Mouse (Mus musculus) forebrain, embryonic 16.5 days (tissue): ENCODE data around the gene Lrrc39. TPM values are rescaled to one million over a fixed set of nuclear protein-coding genes. Genes with fewer than 3 reads are reported as not detected.

Source experiments
- ATAC-seq: fragments of 200-750 bp; cut with Nextera tagmentation; 2 replicates; pipeline ENCODE4 v1.8.0; 2017; ENCODE audit warnings: mild to moderate bottlenecking, moderate library complexity
- H3K27ac ChIP-seq: fragments of 300-500 bp; sonication (generic); 2 replicates; pipeline ENCODE4 v1.5.1; 2014; ENCODE audit warnings: low read length, control low read depth
- H3K27me3 ChIP-seq: fragments of 300-500 bp; sonication (generic); replicated peaks from 2 replicates; pipeline ENCODE4 v1.6.1; 2014; ENCODE audit warnings: low read length; ENCODE audit not compliant: control insufficient read depth, insufficient read depth
- H3K36me3 ChIP-seq: fragments of 300-500 bp; sonication (generic); 2 replicates; pipeline ENCODE4 v1.6.1; 2014; ENCODE audit not compliant: control insufficient read depth, insufficient read depth
- H3K4me1 ChIP-seq: fragments of 300-500 bp; sonication (generic); replicated peaks from 2 replicates; pipeline ENCODE4 v1.6.1; 2014; ENCODE audit warnings: low read length; ENCODE audit not compliant: control insufficient read depth, insufficient read depth
- H3K4me2 ChIP-seq: fragments of 300-500 bp; sonication (generic); 2 replicates; pipeline ENCODE4 v1.6.1; 2014; ENCODE audit warnings: mild to moderate bottlenecking, low read length, control low read depth
- H3K4me3 ChIP-seq: fragments of 300-500 bp; sonication (generic); replicated peaks from 2 replicates; pipeline ENCODE4 v1.5.1; 2014; ENCODE audit warnings: mild to moderate bottlenecking, low read length, control low read depth
- H3K9ac ChIP-seq: fragments of 300-500 bp; sonication (generic); replicated peaks from 2 replicates; pipeline ENCODE4 v1.6.1; 2014; ENCODE audit warnings: low read depth, low read length, control low read depth
- H3K9me3 ChIP-seq: fragments of 300-500 bp; sonication (generic); 2 replicates; pipeline ENCODE4 v1.6.1; 2016; ENCODE audit warnings: low read length; ENCODE audit not compliant: control insufficient read depth
- WGBS: fragments of 180-500 bp; shearing (Covaris S2); extraction: QIAGEN DNeasy Blood & Tissue Kit; methylation state at CpG from one replicate; pipeline ENCODE4 v1.1.7; 2014; 5-methylcytosine and 5-hydroxymethylcytosine counted together
- polyA plus RNA-seq: library from polyadenylated mRNA; unstranded; fragments of >200 nt; fragmentation: Nextera tagmentation; extraction: Ambion mirVana; gene quantifications from 2 replicates; pipeline ENCODE4 v1.2.1, GENCODE M21; 2015

Lrrc39 gene
- polyA plus RNA-seq, 1 experiment from 2014 or later: 0.42 TPM

DNA sequence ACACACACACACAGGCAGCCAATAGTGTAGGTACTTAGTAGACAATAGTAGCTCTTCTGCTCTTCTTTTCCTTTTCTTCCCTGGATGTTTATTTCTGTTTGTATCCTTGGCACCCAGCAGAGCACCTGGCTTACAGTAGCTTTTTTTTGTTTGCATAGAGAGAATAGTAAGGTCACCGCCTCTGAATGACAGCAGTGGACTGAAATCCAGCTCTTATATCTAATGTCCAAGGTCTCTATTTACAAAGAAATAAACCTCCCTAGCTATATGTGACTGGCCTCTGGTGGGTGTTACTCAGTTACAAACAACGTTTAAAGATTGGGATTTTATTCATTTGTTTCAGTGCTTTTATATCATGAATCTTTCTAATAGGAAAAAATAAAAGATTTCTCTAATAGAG is 36.9 kb downstream of the Lrrc39 start:
- ATAC-seq: no peak
- 83% methylated on average over 2 of the region's 2 CpGs for WGBS
- H3K27ac ChIP-seq: no peak overlapping the region

DNA sequence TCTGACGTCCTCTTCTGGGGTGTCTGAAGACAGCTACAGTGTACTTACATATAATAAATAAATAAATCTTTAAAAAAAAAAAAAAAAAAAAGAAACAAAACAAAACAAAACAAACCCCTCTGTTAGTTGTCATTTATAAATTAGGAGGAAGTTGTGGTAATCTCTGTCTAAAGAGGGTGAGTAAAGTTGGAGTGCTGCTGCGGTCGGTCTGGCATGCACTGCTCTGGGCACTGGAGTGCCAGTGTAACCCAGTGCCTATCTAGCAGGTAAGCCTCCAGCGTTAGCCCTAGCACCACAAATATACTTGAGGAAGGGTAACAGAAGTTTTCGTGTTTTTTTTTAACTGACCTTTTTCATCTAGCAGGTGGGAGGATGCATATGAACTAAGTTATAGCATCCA is 38.2 kb downstream of the Lrrc39 start:
- no peaks in the 10 kb centered on the region for H3K9me3 ChIP-seq
- H3K4me1 ChIP-seq: peaks cover under 1% of the 10 kb centered on the region; the same call in 1 of the 2 replicates
- ATAC-seq: no peak
- no peaks in the 10 kb centered on the region for H3K27me3 ChIP-seq
- H3K9ac ChIP-seq: no peak overlapping the region
- WGBS: 88% methylated on average over 5 of the region's 5 CpGs
- no peak overlapping the region for H3K4me3 ChIP-seq
- no peak overlapping the region for H3K27ac ChIP-seq
- H3K4me2 ChIP-seq: no peak overlapping the region
- no peaks in the 10 kb centered on the region for H3K36me3 ChIP-seq

More for the DNA sequence above, 36.9 kb downstream of the Lrrc39 start:
- no peaks in the 10 kb centered on the region for H3K36me3 ChIP-seq
- no peaks in the 10 kb centered on the region for H3K27me3 ChIP-seq
- no peak overlapping the region for H3K4me3 ChIP-seq
- H3K4me1 ChIP-seq: peaks cover 6% of the 10 kb centered on the region
- H3K9ac ChIP-seq: no peak overlapping the region
- H3K4me2 ChIP-seq: no peak overlapping the region
- no peaks in the 10 kb centered on the region for H3K9me3 ChIP-seq

DNA sequence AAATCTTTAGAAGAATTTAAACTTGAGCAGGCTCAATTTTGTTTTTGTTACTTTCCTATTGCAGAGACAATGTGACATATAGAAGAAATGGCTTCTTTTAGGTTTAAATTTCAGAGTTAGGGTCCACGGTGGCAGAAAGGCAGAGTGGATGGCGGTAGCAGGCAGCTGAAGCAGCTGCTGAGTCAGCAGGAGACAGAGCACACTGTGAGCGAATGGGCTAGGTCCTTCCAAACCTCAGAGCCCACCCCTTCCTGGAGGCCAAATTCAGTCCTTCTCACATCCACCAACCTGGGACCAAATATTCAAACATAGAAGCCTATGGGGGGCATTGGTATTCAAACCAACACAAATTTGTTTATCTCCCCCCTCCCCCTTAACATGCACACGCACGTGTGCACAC is 39.0 kb downstream of the Lrrc39 start:
- no peaks in the 10 kb centered on the region for H3K9me3 ChIP-seq
- H3K4me1 ChIP-seq: no peaks in the 10 kb centered on the region; the same call in 1 of the 2 replicates
- no peaks in the 10 kb centered on the region for H3K27me3 ChIP-seq
- H3K36me3 ChIP-seq: no peaks in the 10 kb centered on the region
- H3K27ac ChIP-seq: no peak overlapping the region
- 94% methylated on average over 5 of the region's 5 CpGs for WGBS
- ATAC-seq: no peak
- no peak overlapping the region for H3K4me3 ChIP-seq
- no peak overlapping the region for H3K4me2 ChIP-seq
- H3K9ac ChIP-seq: no peak overlapping the region

DNA sequence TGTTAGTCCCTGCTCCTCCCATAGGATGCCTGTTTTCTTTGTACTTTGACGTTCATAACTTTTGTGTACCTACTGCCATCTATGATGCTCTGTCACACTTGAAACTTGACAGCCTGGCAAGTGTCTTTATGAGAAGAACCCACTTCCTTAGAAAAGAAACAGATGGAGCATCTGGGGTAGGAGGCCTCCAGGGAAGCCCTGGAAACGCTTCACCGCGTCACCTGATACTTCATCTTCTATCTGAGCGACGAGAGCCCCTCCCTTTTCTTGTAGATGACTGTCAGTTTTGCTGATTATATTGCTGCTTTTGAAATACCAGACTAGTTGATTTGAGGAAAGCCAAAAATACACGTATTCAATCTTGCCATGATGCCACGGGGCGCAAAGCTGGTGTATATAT is 41.8 kb downstream of the Lrrc39 start:
- no peak overlapping the region for H3K27ac ChIP-seq
- no peaks in the 10 kb centered on the region for H3K9me3 ChIP-seq
- WGBS: 73% methylated on average over 9 of the region's 9 CpGs
- H3K36me3 ChIP-seq: no peaks in the 10 kb centered on the region
- H3K4me3 ChIP-seq: no peak overlapping the region
- H3K27me3 ChIP-seq: no peaks in the 10 kb centered on the region
- no peaks in the 10 kb centered on the region for H3K4me1 ChIP-seq
- H3K4me2 ChIP-seq: no peak overlapping the region
- no peak overlapping the region for H3K9ac ChIP-seq
- ATAC-seq: no peak

DNA sequence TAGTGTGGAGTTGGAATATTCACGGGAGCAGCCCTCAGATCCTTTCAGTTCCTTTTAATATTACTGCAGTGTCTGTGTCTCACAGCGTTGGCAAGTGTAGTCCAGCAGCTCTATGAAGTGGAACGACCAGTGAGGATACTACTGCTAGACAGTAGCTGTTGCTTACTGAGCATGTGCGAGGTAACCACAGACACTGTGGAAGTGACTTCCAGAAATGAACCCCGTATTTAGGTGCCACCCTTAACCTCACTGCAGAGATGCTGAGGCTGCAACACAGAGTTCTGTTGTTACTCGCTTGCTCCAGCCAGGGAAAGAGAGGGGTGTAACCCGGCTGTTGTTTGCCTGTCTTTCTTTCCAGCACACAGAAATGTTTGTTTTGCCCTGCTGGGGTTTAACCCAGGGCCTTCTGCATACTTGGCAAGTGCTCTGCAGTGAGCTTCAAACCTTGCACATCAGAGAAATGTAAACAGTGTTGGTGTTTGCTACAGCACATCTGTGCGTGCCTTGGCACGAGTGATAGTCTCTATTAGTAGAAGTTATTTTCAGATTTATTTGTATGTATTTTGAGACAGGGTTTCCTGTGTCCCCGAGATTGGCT is 51.6 kb downstream of the Lrrc39 start, which contains the start of gene Trmt13:
Trmt13 (minus strand) TSS at position 293 of the 598 bp plus-strand sequence.
- ATAC-seq: no peak
- Histone ChIP-seq H3K9ac (no peak within 1 kb of the TSS), H3K27me3 (no peaks in the 10 kb centered on the region), H3K36me3 (peaks cover 11% of the 10 kb centered on the region), H3K9me3 (no peaks in the 10 kb centered on the region), H3K4me1 (no peaks in the 10 kb centered on the region), H3K4me2 (no peak within 1 kb of the TSS), H3K4me3 (no peak within 1 kb of the TSS), H3K27ac (no peak within 1 kb of the TSS)
- 84% methylated on average over 10 of the region's 10 CpGs for WGBS

GRCm38 (mm10) chr3:116615318-116616068 is 52.7 kb downstream of the Lrrc39 start:
- Histone ChIP-seq H3K27me3 (no peaks in the 10 kb centered on the region), H3K4me2 (no peak overlapping the region), H3K36me3 (peaks cover 8% of the 10 kb centered on the region), H3K9ac (no peak overlapping the region), H3K27ac (no peak overlapping the region), H3K4me1 (no peaks in the 10 kb centered on the region), H3K9me3 (no peaks in the 10 kb centered on the region), H3K4me3 (no peak overlapping the region)
- WGBS: 91% methylated on average over 8 of the region's 8 CpGs
- no peak for ATAC-seq

DNA sequence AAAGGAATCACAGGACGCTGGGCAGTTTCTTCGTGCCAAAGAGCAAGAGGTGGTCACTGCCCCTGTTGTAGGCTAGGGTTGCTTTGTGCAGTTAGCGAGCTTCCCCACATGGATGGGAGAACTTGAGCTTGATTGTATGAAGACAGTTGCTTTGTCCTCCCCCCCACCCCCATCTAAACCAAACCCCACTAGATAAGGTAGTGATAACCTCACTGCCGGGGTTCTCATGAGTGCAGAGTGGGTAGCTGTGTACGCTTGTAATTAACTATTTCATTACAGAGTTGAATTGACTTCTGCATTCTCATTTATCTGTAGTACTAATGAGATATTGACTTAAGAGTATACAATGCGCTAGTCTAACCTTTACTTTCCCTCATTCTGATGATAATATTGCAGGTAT is 56.1 kb downstream of the Lrrc39 start:
- 81% methylated on average over 6 of the region's 6 CpGs for WGBS
- Histone ChIP-seq H3K27ac (no peak overlapping the region), H3K4me2 (no peak overlapping the region), H3K36me3 (peaks cover 6% of the 10 kb centered on the region), H3K4me3 (no peak overlapping the region), H3K9me3 (no peaks in the 10 kb centered on the region), H3K27me3 (no peaks in the 10 kb centered on the region), H3K4me1 (no peaks in the 10 kb centered on the region), H3K9ac (no peak overlapping the region)
- ATAC-seq: no peak

DNA sequence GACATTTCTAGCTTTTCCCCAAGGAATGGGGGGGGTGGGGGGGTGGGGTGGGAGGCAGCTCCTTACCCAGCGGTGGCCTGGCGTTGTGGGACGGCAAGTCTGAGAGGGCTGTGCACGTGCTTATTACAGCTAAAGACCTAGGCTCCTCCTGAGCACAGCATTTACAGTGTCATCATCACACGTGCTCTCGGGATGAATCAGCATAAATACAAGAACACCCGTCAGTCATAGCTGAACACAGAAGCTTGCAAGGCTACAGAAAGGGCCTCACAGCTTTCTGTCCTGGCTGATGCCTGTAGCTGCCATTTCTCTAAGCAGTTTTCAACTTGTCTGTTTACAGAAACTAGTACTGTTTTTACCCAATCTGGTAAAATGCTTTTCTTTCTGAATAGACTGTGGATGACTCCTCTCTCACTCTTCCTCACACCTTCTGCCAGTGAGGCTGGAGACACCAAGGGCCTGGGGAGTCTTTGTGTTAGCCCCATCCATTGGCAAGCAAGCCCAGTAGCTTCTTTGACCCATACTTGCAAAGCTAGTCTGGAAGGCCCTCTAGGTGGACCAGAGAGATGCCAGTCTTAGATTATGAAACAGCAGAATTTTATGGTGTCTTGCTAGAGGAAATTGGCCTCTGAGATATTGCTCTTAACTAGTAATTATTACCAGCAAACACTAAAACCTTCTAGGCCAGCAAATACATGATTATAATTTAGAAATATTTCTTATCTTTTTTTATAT is 58.0 kb downstream of the Lrrc39 start:
- ATAC-seq: no peak
- Histone ChIP-seq H3K4me2 (no peak overlapping the region), H3K9me3 (no peaks in the 10 kb centered on the region), H3K36me3 (0 out of 2 replicates have a peak, but pooled peaks cover 3% of the 10 kb centered on the region), H3K4me3 (no peak overlapping the region), H3K27me3 (no peaks in the 10 kb centered on the region), H3K9ac (no peak overlapping the region), H3K27ac (no peak overlapping the region), H3K4me1 (no peaks in the 10 kb centered on the region)
- WGBS: 93% methylated on average over 7 of the region's 7 CpGs

- no peak overlapping the region for H3K27ac ChIP-seq
- no peak overlapping the region for H3K4me3 ChIP-seq
- no peaks in the 10 kb centered on the region for H3K4me1 ChIP-seq
- 93% methylated on average over 7 of the region's 7 CpGs for WGBS
- H3K4me2 ChIP-seq: no peak overlapping the region
- no peak for ATAC-seq
- 0 out of 2 replicates have a peak, but pooled peaks cover 3% of the 10 kb centered on the region for H3K36me3 ChIP-seq
- no peak overlapping the region for H3K9ac ChIP-seq
- H3K27me3 ChIP-seq: no peaks in the 10 kb centered on the region
- no peaks in the 10 kb centered on the region for H3K9me3 ChIP-seq
Measured at GRCm38 (mm10) chr3:116622641-116623040, 59.9 kb downstream of the Lrrc39 start.
